Mouse (Mus musculus): ENCODE data around the gene Gatad2b. TPM values are rescaled to one million over a fixed set of nuclear protein-coding genes. Genes with fewer than 3 reads are reported as not detected.

Gatad2b gene
- polyA plus RNA-seq, 1 experiment from 2014 or later: 11.7 TPM

DNA sequence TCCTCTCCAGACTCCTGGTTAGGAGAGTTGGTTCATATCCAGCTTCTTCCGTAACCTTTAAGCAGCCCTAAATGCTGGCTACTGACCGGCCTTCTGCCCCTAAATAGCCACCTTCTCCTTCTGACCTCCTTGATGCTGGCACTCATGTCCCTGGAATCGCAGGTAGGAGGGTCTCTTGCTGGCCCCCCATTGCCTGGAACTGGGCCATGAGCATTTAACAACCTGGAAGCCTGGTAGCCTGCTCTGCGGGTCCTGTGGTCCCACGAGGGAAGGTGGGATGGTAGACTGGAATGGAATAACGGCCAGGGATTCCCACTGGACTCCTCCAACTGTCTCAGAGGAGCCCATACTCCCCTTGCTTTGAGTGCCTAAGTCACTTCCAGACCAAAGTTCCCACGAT lies 78.9 kb downstream of the Gatad2b start:
- ATAC-seq (ENCODE audit: borderline replicate concordance, extremely low read depth, low FRiP score, low TSS enrichment): no peak
- Histone ChIP-seq H3K9me3 (no peaks in the 10 kb centered on the region), H3K4me1 (peaks cover 4% of the 10 kb centered on the region; the same call in 1 of the 2 replicates), H3K9ac (no peak overlapping the region), H3K27me3 (no peaks in the 10 kb centered on the region), H3K27ac (no peak overlapping the region), H3K4me2 (no peak overlapping the region), H3K36me3 (no peaks in the 10 kb centered on the region), H3K4me3 (no peak overlapping the region)
- WGBS: 76% methylated on average over 7 of the region's 7 CpGs

DNA sequence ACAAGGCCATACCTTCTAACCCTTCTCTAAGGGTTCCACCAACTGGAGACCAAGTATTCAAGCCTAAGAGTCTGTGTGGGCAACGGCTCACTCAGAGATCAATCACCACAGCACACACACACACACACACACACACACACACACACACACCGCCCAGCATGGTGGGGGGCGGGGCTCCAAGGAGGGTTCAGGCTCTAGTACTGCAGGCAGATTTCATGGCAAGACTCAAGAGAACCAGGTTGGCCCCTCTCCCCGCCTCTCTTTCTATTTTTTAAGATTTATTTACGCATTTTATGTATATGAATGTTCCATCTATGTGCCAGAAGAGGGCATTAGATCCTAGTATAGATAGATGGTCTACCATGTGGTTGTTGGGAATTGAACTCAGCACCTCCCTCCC lies 79.8 kb downstream of the Gatad2b start:
- H3K27ac ChIP-seq: no peak overlapping the region
- 55% methylated on average over 5 of the region's 5 CpGs for WGBS
- H3K9ac ChIP-seq: no peak overlapping the region
- no peaks in the 10 kb centered on the region for H3K27me3 ChIP-seq
- H3K4me1 ChIP-seq: peaks cover 4% of the 10 kb centered on the region; the same call in 1 of the 2 replicates
- ATAC-seq (ENCODE audit: borderline replicate concordance, extremely low read depth, low FRiP score, low TSS enrichment): no peak
- no peaks in the 10 kb centered on the region for H3K9me3 ChIP-seq
- no peak overlapping the region for H3K4me2 ChIP-seq
- H3K4me3 ChIP-seq: no peak overlapping the region
- H3K36me3 ChIP-seq: no peaks in the 10 kb centered on the region

DNA sequence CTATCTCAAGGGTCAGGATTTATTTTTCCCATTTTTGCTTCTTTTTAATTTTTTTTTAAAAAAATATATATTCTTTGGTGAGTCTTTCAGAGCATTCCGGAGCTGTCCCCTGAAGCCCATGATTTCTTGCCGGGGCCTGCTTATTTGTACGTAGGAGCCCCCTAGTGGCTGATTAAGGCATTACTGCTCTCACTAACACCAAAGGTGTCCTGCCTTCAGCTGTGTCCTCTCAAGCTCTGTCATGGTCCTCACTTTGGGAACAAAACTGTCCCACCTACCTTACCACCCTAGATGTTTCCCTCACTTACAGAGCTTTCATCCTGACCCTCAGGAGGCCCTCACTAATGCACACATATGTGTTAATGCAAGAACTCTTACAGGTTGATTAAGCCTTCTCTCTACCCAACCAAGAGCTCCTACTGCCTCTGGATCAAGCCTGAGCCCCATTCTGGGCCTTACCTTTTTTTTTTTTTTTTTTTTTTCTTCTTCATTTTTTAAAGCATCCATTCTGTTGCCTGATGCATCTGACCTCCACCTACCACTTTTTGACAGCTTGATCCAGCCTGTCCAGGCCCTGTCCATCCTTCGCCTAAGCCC lies 80.6 kb downstream of the Gatad2b start:
- H3K9ac ChIP-seq: no peak overlapping the region
- H3K9me3 ChIP-seq: no peaks in the 10 kb centered on the region
- H3K27ac ChIP-seq: no peak overlapping the region
- no peaks in the 10 kb centered on the region for H3K27me3 ChIP-seq
- peaks cover 4% of the 10 kb centered on the region; the same call in 1 of the 2 replicates for H3K4me1 ChIP-seq
- H3K4me2 ChIP-seq: no peak overlapping the region
- no peaks in the 10 kb centered on the region for H3K36me3 ChIP-seq
- ATAC-seq (ENCODE audit: borderline replicate concordance, extremely low read depth, low FRiP score, low TSS enrichment): peak; percentile 67; the same call in 1 of the 2 replicates
- WGBS: 25% methylated on average over 4 of the region's 4 CpGs
- H3K4me3 ChIP-seq: no peak overlapping the region

DNA sequence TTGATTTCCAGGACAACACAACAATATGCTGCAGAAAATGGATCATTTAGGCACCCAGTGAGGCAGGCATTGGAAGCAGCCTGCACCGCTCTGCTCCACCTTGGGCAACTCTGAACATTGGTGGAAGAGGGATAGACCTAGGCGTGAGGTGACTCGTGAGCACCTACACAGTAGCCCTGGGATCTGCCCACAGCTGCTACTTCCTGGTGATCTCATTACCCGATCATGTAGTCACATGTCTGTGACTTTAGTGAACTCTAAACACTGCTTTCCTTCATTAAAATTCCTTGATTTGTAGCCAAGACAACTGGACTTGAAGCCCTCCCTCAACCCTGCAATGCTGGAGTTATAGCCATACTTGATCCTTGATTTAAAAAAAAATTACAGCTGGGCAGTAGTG lies 81.4 kb downstream of the Gatad2b start:
- no peak for ATAC-seq (ENCODE audit: borderline replicate concordance, extremely low read depth, low FRiP score, low TSS enrichment)
- WGBS: 65% methylated on average over 4 of the region's 4 CpGs
- Histone ChIP-seq H3K36me3 (no peaks in the 10 kb centered on the region), H3K4me1 (peaks cover 4% of the 10 kb centered on the region; the same call in 1 of the 2 replicates), H3K4me3 (no peak overlapping the region), H3K9me3 (no peaks in the 10 kb centered on the region), H3K27me3 (no peaks in the 10 kb centered on the region), H3K9ac (no peak overlapping the region), H3K27ac (no peak overlapping the region), H3K4me2 (no peak overlapping the region)

GRCm38 (mm10) chr3:90375562-90376246 lies 82.7 kb downstream of the Gatad2b start:
- H3K4me1 ChIP-seq: peaks cover 4% of the 10 kb centered on the region; the same call in 1 of the 2 replicates
- no peak overlapping the region for H3K9ac ChIP-seq
- no peak overlapping the region for H3K4me3 ChIP-seq
- no peak overlapping the region for H3K27ac ChIP-seq
- H3K9me3 ChIP-seq: no peaks in the 10 kb centered on the region
- ATAC-seq (ENCODE audit: borderline replicate concordance, extremely low read depth, low FRiP score, low TSS enrichment): 0 out of 2 replicates have a peak, but pooled peaks have one; percentile 5
- H3K4me2 ChIP-seq: no peak overlapping the region
- H3K27me3 ChIP-seq: no peaks in the 10 kb centered on the region
- 47% methylated on average over 3 of the region's 3 CpGs for WGBS
- H3K36me3 ChIP-seq: no peaks in the 10 kb centered on the region

DNA sequence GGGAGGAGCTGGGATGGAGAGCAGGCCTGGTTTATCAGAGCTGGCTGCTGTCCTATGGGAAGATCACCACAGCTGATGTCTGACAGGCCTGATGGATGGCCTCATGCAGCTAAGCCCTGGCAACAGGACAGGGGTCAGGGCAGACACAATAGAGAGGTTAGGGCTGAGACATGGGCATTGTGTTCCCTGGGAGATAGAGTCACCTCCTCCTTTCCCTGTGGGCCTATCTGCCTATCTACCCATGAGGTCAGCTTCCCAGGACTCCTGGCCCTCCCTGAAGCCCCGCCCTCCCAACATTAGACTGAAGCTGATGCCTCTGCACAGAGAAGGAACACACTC lies 83.2 kb downstream of the Gatad2b start:
- H3K9me3 ChIP-seq: no peaks in the 10 kb centered on the region
- H3K4me1 ChIP-seq: peaks cover 4% of the 10 kb centered on the region; the same call in 1 of the 2 replicates
- 67% methylated on average over 1 of the region's 1 CpGs for WGBS
- no peak overlapping the region for H3K4me2 ChIP-seq
- peak; percentile 27; the same call in 1 of the 2 replicates for ATAC-seq (ENCODE audit: borderline replicate concordance, extremely low read depth, low FRiP score, low TSS enrichment)
- H3K4me3 ChIP-seq: no peak overlapping the region
- H3K36me3 ChIP-seq: no peaks in the 10 kb centered on the region
- no peak overlapping the region for H3K27ac ChIP-seq
- H3K27me3 ChIP-seq: no peaks in the 10 kb centered on the region
- no peak overlapping the region for H3K9ac ChIP-seq

GRCm38 (mm10) chr3:90378496-90378895 lies 85.5 kb downstream of the Gatad2b start:
- H3K27me3 ChIP-seq: no peaks in the 10 kb centered on the region
- H3K4me3 ChIP-seq: no peak overlapping the region
- H3K27ac ChIP-seq: no peak overlapping the region
- H3K9ac ChIP-seq: no peak overlapping the region
- no peaks in the 10 kb centered on the region for H3K36me3 ChIP-seq
- peaks cover 4% of the 10 kb centered on the region; the same call in 1 of the 2 replicates for H3K4me1 ChIP-seq
- no peaks in the 10 kb centered on the region for H3K9me3 ChIP-seq
- ATAC-seq (ENCODE audit: borderline replicate concordance, extremely low read depth, low FRiP score, low TSS enrichment): no peak
- 78% methylated on average over 5 of the region's 5 CpGs for WGBS
- H3K4me2 ChIP-seq: no peak overlapping the region

DNA sequence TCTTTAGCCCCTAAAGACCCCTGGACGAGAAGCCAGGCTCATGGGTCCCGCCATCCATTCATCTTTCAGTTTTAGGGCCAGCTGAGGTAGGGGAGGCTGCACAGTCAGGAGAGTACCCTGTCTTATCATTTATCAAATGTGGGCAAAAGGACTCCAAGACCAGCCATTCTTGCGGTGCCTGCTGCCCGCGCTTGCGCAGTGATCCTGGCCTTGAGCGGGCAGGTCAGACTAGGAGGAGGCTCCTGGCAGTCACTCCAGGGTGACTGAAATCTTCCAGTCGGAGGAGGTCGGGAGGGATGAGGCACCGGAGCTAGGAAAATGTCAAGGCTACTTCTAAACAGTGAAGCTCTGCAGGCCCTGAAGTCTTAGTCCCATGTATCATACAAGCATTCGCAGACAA lies 88.7 kb downstream of the Gatad2b start:
- Histone ChIP-seq H3K4me2 (no peak overlapping the region), H3K4me1 (peaks cover 11% of the 10 kb centered on the region), H3K27ac (no peak overlapping the region), H3K9me3 (no peaks in the 10 kb centered on the region), H3K27me3 (no peaks in the 10 kb centered on the region), H3K36me3 (0 out of 2 replicates have a peak, but pooled peaks cover 8% of the 10 kb centered on the region), H3K4me3 (no peak overlapping the region), H3K9ac (no peak overlapping the region)
- ATAC-seq (ENCODE audit: borderline replicate concordance, extremely low read depth, low FRiP score, low TSS enrichment): no peak
- WGBS: 60% methylated on average over 11 of the region's 11 CpGs

GRCm38 (mm10) chr3:90383690-90384089 lies 90.7 kb downstream of the Gatad2b start:
- Histone ChIP-seq H3K4me3 (no peak overlapping the region), H3K27me3 (no peaks in the 10 kb centered on the region), H3K4me2 (no peak overlapping the region), H3K4me1 (peaks cover 28% of the 10 kb centered on the region), H3K9me3 (no peaks in the 10 kb centered on the region), H3K27ac (no peak overlapping the region), H3K9ac (no peak overlapping the region), H3K36me3 (0 out of 2 replicates have a peak, but pooled peaks cover 8% of the 10 kb centered on the region)
- no peak for ATAC-seq (ENCODE audit: borderline replicate concordance, extremely low read depth, low FRiP score, low TSS enrichment)
- 85% methylated on average over 4 of the region's 4 CpGs for WGBS

- peaks cover 35% of the 10 kb centered on the region for H3K4me1 ChIP-seq
- H3K27ac ChIP-seq: no peak overlapping the region
- WGBS: 25% methylated on average over 7 of the region's 7 CpGs
- no peaks in the 10 kb centered on the region for H3K9me3 ChIP-seq
- H3K4me3 ChIP-seq: no peak overlapping the region
- H3K36me3 ChIP-seq: 0 out of 2 replicates have a peak, but pooled peaks cover 8% of the 10 kb centered on the region
- no peak overlapping the region for H3K9ac ChIP-seq
- ATAC-seq (ENCODE audit: borderline replicate concordance, extremely low read depth, low FRiP score, low TSS enrichment): no peak
- H3K4me2 ChIP-seq: no peak overlapping the region
- H3K27me3 ChIP-seq: no peaks in the 10 kb centered on the region
Observed at GRCm38 (mm10) chr3:90384851-90385375, 91.9 kb downstream of the Gatad2b start.

GRCm38 (mm10) chr3:90386817-90387216 lies 93.8 kb downstream of the Gatad2b start:
- Histone ChIP-seq H3K9me3 (no peaks in the 10 kb centered on the region), H3K36me3 (peaks cover 15% of the 10 kb centered on the region; the same call in 1 of the 2 replicates), H3K27me3 (no peaks in the 10 kb centered on the region), H3K27ac (no peak overlapping the region), H3K9ac (no peak overlapping the region), H3K4me2 (peak overlapping the region; percentile 95; the same call in 1 of the 2 replicates), H3K4me1 (peaks cover 48% of the 10 kb centered on the region), H3K4me3 (0 out of 2 replicates have a peak overlapping the region, but pooled peaks have one; percentile 61)
- ATAC-seq (ENCODE audit: borderline replicate concordance, extremely low read depth, low FRiP score, low TSS enrichment): no peak
- 89% methylated on average over 10 of the region's 10 CpGs for WGBS

- Histone ChIP-seq H3K4me1 (peaks cover 48% of the 10 kb centered on the region), H3K36me3 (peaks cover 22% of the 10 kb centered on the region; the same call in 1 of the 2 replicates), H3K4me2 (peak overlapping the region; percentile 95), H3K4me3 (peak overlapping the region; percentile 61), H3K27ac (no peak overlapping the region), H3K27me3 (no peaks in the 10 kb centered on the region), H3K9me3 (no peaks in the 10 kb centered on the region), H3K9ac (no peak overlapping the region)
- ATAC-seq (ENCODE audit: borderline replicate concordance, extremely low read depth, low FRiP score, low TSS enrichment): peak; percentile 16; the same call in 1 of the 2 replicates
- 38% methylated on average over 11 of the region's 11 CpGs for WGBS
Observed at GRCm38 (mm10) chr3:90387483-90387882, 94.5 kb downstream of the Gatad2b start.
